Mouse (Mus musculus): ENCODE data around the gene Slc4a11. TPM values are rescaled to one million over a fixed set of nuclear protein-coding genes. Genes with fewer than 3 reads are reported as not detected.

Slc4a11 gene
- total and polyA plus RNA-seq, 2 experiments from 2014 or later, result 0.16 to 0.53 TPM

- peaks cover 24% of the 10 kb centered on the region for H3K36me3 ChIP-seq (ENCODE audit: insufficient read depth, low read length)
- H3K4me2 ChIP-seq (ENCODE audit: low read depth, low read length), result no peak overlapping the region
- WGBS, result 78% methylated on average over 6 of the region's 6 CpGs
- H3K9me3 ChIP-seq (ENCODE audit: low read length), result no peaks in the 10 kb centered on the region
- H3K27me3 ChIP-seq (ENCODE audit: insufficient read depth, low read length), result no peaks in the 10 kb centered on the region
- DNase-seq (ENCODE audit: low spot score), result no peak
- no peak overlapping the region for H3K9ac ChIP-seq (replicated peaks; ENCODE audit: low read length)
- H3K4me1 ChIP-seq (ENCODE audit: insufficient read depth, low read length), result no peaks in the 10 kb centered on the region
- H3K4me3 ChIP-seq (ENCODE audit: low read length), result no peak overlapping the region
- no peak for TF ChIP-seq CTCF (IDR thresholded peaks at IDR 0.05; ENCODE audit: low read depth)
- H3K27ac ChIP-seq, result no peak overlapping the region
- no peak for ATAC-seq
Measured at GRCm38 (mm10) chr2:130705178-130705577, 7.9 kb upstream of the Slc4a11 start.

- Histone ChIP-seq H3K4me3 (ENCODE audit: low read length) (no peak overlapping the region), H3K9ac (replicated peaks; ENCODE audit: low read length) (no peak overlapping the region), H3K4me2 (ENCODE audit: low read depth, low read length) (no peak overlapping the region), H3K4me1 (ENCODE audit: insufficient read depth, low read length) (no peaks in the 10 kb centered on the region), H3K36me3 (ENCODE audit: insufficient read depth, low read length) (peaks cover 16% of the 10 kb centered on the region), H3K27me3 (ENCODE audit: insufficient read depth, low read length) (no peaks in the 10 kb centered on the region), H3K9me3 (ENCODE audit: low read length) (no peaks in the 10 kb centered on the region), H3K27ac (peak overlapping the region; percentile 45; the same call in 1 of the 2 replicates)
- TF ChIP-seq CTCF (IDR thresholded peaks at IDR 0.05; ENCODE audit: low read depth), result no peak
- WGBS, result 49% methylated on average over 9 of the region's 9 CpGs
- DNase-seq (ENCODE audit: low spot score), result peak; percentile 66
- peak; percentile 57; the same call in 1 of the 2 replicates for ATAC-seq
Measured at GRCm38 (mm10) chr2:130704040-130705001, 7.0 kb upstream of the Slc4a11 start.

GRCm38 (mm10) chr2:130697821-130698266, 525 bp upstream of the Slc4a11 start:
- Histone ChIP-seq H3K4me2 (ENCODE audit: low read depth, low read length) (peak overlapping the region; percentile 100), H3K36me3 (ENCODE audit: insufficient read depth, low read length) (no peaks in the 10 kb centered on the region), H3K27ac (no peak overlapping the region), H3K9me3 (ENCODE audit: low read length) (no peaks in the 10 kb centered on the region), H3K9ac (replicated peaks; ENCODE audit: low read length) (peak overlapping the region; percentile 46; the same call in 1 of the 2 replicates), H3K4me1 (ENCODE audit: insufficient read depth, low read length) (peaks cover 4% of the 10 kb centered on the region; the same call in 1 of the 2 replicates), H3K27me3 (ENCODE audit: insufficient read depth, low read length) (0 out of 2 replicates have a peak, but pooled peaks cover 10% of the 10 kb centered on the region), H3K4me3 (ENCODE audit: low read length) (peak overlapping the region; percentile 56)
- no peak for TF ChIP-seq CTCF (IDR thresholded peaks at IDR 0.05; ENCODE audit: low read depth)
- WGBS, result under 1% methylated on average over 14 of the region's 14 CpGs
- peak; percentile 8; the same call in 1 of the 2 replicates for ATAC-seq
- DNase-seq (ENCODE audit: low spot score), result peak; percentile 11

DNA sequence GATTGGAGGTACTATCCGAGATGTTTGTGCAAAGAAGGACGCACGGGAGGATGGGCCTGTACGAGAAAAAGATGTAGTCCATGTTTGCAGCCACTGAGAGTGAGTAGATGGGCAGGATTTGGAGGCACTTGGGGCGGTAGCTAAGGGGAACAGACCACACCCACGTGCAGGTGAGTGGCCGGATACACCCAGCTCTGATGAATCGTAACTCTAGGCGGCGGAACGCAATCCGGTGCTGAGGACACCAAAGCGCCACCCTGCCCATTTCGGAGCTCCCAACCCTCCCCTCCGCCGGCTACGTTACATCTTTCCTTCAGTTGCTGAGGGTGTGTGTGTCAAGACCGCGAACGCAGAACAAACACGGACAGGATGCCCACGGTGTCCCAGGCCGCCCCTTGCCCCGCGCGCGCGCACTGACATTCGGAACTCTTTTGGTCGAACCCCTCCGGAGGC, 593 bp downstream of the Slc4a11 start:
- Histone ChIP-seq H3K4me1 (ENCODE audit: insufficient read depth, low read length) (peaks cover 4% of the 10 kb centered on the region; the same call in 1 of the 2 replicates), H3K27me3 (ENCODE audit: insufficient read depth, low read length) (0 out of 2 replicates have a peak, but pooled peaks cover 10% of the 10 kb centered on the region), H3K36me3 (ENCODE audit: insufficient read depth, low read length) (no peaks in the 10 kb centered on the region), H3K4me3 (ENCODE audit: low read length) (peak overlapping the region; percentile 56), H3K4me2 (ENCODE audit: low read depth, low read length) (peak overlapping the region; percentile 100), H3K9me3 (ENCODE audit: low read length) (no peaks in the 10 kb centered on the region), H3K9ac (replicated peaks; ENCODE audit: low read length) (peak overlapping the region; percentile 46), H3K27ac (no peak overlapping the region)
- 0 out of 2 replicates have a peak, but pooled peaks have one; percentile 16 for ATAC-seq
- TF ChIP-seq CTCF (IDR thresholded peaks at IDR 0.05; ENCODE audit: low read depth), result no peak
- DNase-seq (ENCODE audit: low spot score), result no peak
- 1% methylated on average over 31 of the region's 31 CpGs for WGBS

DNA sequence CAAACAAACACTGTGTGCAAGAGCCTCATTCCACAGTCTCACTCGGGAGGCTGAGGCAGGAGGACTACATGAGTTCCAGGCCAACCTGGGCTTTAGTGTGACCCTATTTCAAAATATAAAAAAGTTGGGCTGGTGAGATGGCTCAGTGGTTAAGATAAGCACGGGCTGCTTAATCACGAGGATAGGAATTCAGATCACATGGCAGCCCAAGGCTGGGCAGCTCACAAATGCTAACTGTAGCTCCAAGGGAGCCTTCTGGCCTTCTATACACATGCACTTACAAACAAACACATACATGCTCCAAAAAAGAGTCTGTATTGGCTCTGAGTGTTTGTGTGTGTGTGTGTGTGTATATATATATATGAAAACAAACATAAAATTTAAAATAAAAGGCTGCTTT, 3.8 kb downstream of the Slc4a11 start:
- 48% methylated on average over 3 of the region's 3 CpGs for WGBS
- Histone ChIP-seq H3K27me3 (ENCODE audit: insufficient read depth, low read length) (0 out of 2 replicates have a peak, but pooled peaks cover 10% of the 10 kb centered on the region), H3K4me1 (ENCODE audit: insufficient read depth, low read length) (peaks cover 4% of the 10 kb centered on the region; the same call in 1 of the 2 replicates), H3K27ac (no peak overlapping the region), H3K4me2 (ENCODE audit: low read depth, low read length) (no peak overlapping the region), H3K9me3 (ENCODE audit: low read length) (no peaks in the 10 kb centered on the region), H3K9ac (replicated peaks; ENCODE audit: low read length) (no peak overlapping the region), H3K36me3 (ENCODE audit: insufficient read depth, low read length) (no peaks in the 10 kb centered on the region), H3K4me3 (ENCODE audit: low read length) (no peak overlapping the region)
- TF ChIP-seq CTCF (IDR thresholded peaks at IDR 0.05; ENCODE audit: low read depth), result no peak
- no peak for ATAC-seq
- DNase-seq (ENCODE audit: low spot score), result no peak

DNA sequence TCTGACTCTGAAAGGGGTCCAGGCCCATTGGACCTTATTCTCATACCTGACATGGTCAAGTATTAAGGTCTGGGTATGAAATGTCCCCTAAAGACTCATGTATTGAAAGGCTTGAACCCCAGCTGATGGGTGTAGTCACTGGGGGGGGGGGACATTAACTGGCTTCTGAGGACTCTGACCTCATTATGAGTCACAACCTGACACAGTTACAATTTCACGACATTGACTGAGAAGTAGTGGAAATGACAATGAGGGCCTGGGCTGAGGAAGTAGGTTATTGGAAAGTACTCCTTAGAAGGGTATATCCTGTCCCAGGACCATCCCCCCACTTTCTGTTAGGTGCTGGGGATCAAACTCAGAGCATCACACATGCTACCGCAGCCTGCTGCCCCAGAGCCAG, 8.3 kb downstream of the Slc4a11 start:
- no peak for ATAC-seq
- no peak overlapping the region for H3K9ac ChIP-seq (replicated peaks; ENCODE audit: low read length)

More for the DNA sequence above, 8.3 kb downstream of the Slc4a11 start:
- Histone ChIP-seq H3K4me2 (ENCODE audit: low read depth, low read length) (no peak overlapping the region), H3K9me3 (ENCODE audit: low read length) (no peaks in the 10 kb centered on the region), H3K4me3 (ENCODE audit: low read length) (no peak overlapping the region), H3K27ac (no peak overlapping the region), H3K27me3 (ENCODE audit: insufficient read depth, low read length) (no peaks in the 10 kb centered on the region), H3K4me1 (ENCODE audit: insufficient read depth, low read length) (no peaks in the 10 kb centered on the region), H3K36me3 (ENCODE audit: insufficient read depth, low read length) (no peaks in the 10 kb centered on the region)
- 84% methylated on average over 2 of the region's 2 CpGs for WGBS
- no peak for DNase-seq (ENCODE audit: low spot score)
- no peak for TF ChIP-seq CTCF (IDR thresholded peaks at IDR 0.05; ENCODE audit: low read depth)
